Mouse (Mus musculus) MEL (cell line): ENCODE measurements around the gene Unc5cl.

Source experiments
- CHD2 ChIP-seq: IDR thresholded peaks from 2 replicates; pipeline ENCODE4 v1.6.1; 2011; ENCODE audit warnings: low read length, improper control_type of control experiment
- CTCF ChIP-seq, 3 experiments: IDR thresholded peaks in 2 of 3; conservative IDR thresholded peaks in 1 of 3; 2 replicates each; pipeline ENCODE4 v1.5.1; 2011 to 2012; ENCODE audit warnings: low read length in 3 of 3, low read depth in 2 of 3, mild to moderate bottlenecking in 2 of 3, improper control_type of control experiment in 1 of 3, inconsistent platforms in 1 of 3, mixed read lengths in 1 of 3, moderate library complexity in 1 of 3; ENCODE audit not compliant: control insufficient read depth in 1 of 3, insufficient read depth in 1 of 3, poor library complexity in 1 of 3, severe bottlenecking in 1 of 3

DNA sequence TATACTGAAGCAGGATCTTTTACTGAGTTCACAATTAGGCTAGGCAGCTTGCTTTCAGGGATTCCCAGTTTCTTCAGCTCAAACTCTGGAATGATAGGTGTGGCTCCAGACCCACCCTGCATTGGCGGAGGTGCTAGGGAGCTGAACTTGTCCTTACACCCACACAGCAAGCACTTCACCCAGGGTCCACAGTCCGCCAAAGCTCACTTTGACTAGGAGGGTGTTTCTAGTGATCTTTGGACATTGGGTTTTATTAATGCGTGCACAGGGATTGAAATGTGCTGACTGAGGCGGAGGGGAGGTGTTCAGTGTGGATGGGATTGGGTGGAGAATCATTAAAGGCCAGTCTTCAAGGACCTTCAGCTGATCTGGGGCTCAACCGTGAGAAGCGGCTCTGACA is 93.0 kb downstream of the Unc5cl start:
- TF ChIP-seq CTCF (IDR thresholded peaks at IDR 0.05 in 2 of 3, conservative IDR thresholded peaks at IDR 0.05 in 1 of 3; ENCODE audit: control insufficient read depth in 1 of 3, insufficient read depth in 1 of 3, low read depth in 2 of 3, low read length in 3 of 3, poor library complexity in 1 of 3, severe bottlenecking in 1 of 3) (no peak), CHD2 (no peak)
